Mouse (Mus musculus): ENCODE measurements around the gene Cnfn. TPM values are rescaled to one million over a fixed set of nuclear protein-coding genes. Genes with fewer than 3 reads are reported as not detected.

The Cnfn gene
- 2,206 and 4,043 TPM in 2 replicates for polyA plus RNA-seq (2012; rRNA removed)

DNA sequence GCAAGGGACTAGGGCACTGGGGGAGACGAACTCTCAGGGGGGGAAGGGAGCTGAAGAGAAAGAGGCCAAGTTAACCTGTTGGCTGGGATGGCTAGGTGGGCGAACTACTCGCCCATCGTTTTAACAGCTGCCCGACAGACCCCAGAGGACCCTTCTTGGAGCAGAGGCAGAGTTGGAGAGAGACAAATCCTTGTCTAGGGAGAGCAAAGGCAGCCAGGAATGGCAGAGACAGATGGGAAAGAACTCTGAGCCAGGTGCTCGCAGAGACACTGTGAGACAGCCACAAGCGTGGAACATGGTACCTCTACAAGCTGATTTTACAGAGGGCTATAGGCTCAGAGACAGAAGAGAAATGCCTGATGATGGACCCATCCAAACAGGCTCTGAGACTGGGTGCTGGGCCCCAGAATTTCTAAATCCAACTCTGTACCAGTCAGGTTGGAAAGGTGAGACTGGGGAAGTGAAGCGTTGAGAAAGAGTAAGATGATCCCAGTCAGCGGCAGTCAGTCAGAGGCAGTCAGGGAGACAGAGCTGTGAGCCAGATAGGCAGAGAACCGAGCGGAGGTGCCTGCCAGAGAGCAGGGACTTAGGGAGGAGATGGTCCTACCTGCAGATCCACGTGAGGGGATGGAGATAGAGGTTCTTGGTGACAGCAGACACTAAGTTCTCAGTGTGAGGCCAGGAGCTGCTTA, at the start of gene Cnfn:
Gene Cnfn, minus strand, starts transcription at position 667 of the 692 bp plus-strand sequence.

DNA sequence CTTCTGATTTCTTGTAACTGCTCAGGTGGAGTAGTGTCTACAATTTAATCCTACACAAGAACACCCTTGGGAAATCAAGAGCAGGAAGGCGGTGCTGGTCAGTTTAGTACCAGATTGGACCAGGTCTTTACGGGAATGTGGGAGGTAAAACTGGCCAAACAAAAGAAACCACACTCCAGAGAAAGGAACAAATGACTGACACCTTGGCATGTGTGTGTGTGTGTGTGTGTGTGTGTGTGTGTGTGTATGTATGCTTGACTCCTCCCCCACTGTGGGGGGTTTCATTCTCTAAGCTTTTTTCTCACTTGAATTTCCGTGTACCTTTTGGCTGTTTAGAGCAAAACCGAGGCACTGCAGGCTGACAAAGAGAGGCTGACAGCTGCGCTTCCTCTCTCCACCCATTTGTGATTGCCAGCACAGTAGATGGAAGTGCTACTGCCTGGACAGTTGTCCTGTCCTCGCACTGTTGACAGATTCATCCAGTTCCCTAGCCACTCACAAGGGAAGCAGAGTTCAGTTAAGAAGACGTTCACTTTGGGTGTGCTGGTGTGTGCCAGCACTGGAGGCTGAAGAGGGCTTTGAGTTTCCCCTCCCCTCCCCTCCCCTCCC, 43.4 kb upstream of the Cnfn start, which contains the start of gene Cxcl17:
Gene Cxcl17, minus strand, starts transcription at position 54 of the 609 bp plus-strand sequence.

DNA sequence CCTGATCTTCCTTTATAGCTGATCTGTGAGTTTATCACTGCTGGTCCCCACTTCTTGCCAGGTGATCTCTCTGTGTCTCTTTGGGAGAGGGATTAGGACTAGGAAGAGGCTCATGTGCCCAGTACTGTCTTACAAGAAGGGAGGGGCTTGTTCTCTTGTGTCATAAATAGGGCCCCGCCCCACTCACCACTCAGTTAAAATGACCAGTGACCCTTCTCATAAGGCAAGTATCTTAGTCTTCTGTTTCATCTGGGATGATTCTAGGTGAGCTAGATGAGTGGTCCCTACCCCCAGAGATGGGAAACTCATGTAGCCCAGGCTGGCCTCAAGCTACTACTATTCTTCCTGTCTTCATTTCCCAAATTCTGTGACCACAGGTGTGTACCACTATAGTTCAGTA, 29.1 kb upstream of the Cnfn start, which contains the start of gene Lipe:
Gene Lipe, minus strand, starts transcription at position 101 of the 400 bp plus-strand sequence.

Other genes with a start within 250 kb of the Cnfn start
- 0.43 and 0.74 TPM in 2 replicates for gene Pou2f2, start 190.0 kb downstream of the Cnfn start, polyA plus RNA-seq (2012; rRNA removed)
- 36.0 and 52.0 TPM in 2 replicates for gene Dedd2, start 149.1 kb downstream of the Cnfn start, polyA plus RNA-seq (2012; rRNA removed)
- gene Zfp526, start 148.3 kb downstream of the Cnfn start, polyA plus RNA-seq (2012; rRNA removed), result 4.5 and 5.4 TPM in 2 replicates
- 56.6 and 57.3 TPM in 2 replicates for gene Gsk3a, start 131.9 kb downstream of the Cnfn start, polyA plus RNA-seq (2012; rRNA removed)
- 24.7 and 28.1 TPM in 2 replicates for gene Erf, start 119.0 kb downstream of the Cnfn start, polyA plus RNA-seq (2012; rRNA removed)
- 34.1 and 42.6 TPM in 2 replicates for gene Cic, start 102.0 kb downstream of the Cnfn start, polyA plus RNA-seq (2012; rRNA removed)
- 83.7 and 97.6 TPM in 2 replicates for gene Pafah1b3, start 71.7 kb downstream of the Cnfn start, polyA plus RNA-seq (2012; rRNA removed)
- gene Prr19, start 68.3 kb downstream of the Cnfn start, polyA plus RNA-seq (2012; rRNA removed), result not detected in 2 replicates
- 0.70 and 1.0 TPM in 2 replicates for gene Tmem145, start 63.6 kb downstream of the Cnfn start, polyA plus RNA-seq (2012; rRNA removed)
- 17.0 and 17.9 TPM in 2 replicates for gene Megf8, start 52.6 kb downstream of the Cnfn start, polyA plus RNA-seq (2012; rRNA removed)
- gene Lipe, start 29.0 kb upstream of the Cnfn start, polyA plus RNA-seq (2012; rRNA removed), result 26.7 and 31.7 TPM in 2 replicates
- 73.0 and 75.1 TPM in 2 replicates for gene Cxcl17, start 43.2 kb upstream of the Cnfn start, polyA plus RNA-seq (2012; rRNA removed)
- gene Ceacam1, start 107.9 kb upstream of the Cnfn start, polyA plus RNA-seq (2012; rRNA removed), result 4.1 and 5.9 TPM in 2 replicates
- gene Ceacam2, start 170.1 kb upstream of the Cnfn start, polyA plus RNA-seq (2012; rRNA removed), result not detected in 2 replicates
- gene Erich4, start 246.2 kb upstream of the Cnfn start, polyA plus RNA-seq (2012; rRNA removed), result not detected in 2 replicates
- gene Dmac2, start 249.7 kb upstream of the Cnfn start, polyA plus RNA-seq (2012; rRNA removed), result 43.1 and 44.3 TPM in 2 replicates

Measured in stomach, adult 2 months (tissue).